Mouse (Mus musculus) bone marrow, adult 2 months (tissue): ENCODE data around the gene Snx11. TPM values are rescaled to one million over a fixed set of nuclear protein-coding genes. Genes with fewer than 3 reads are reported as not detected.
A peak's percentile ranks its signal among the peaks of the same experiment; 100 is the strongest.

Source experiments
- H3K27ac ChIP-seq: fragments of 200-500 bp; 2 replicates; pipeline ENCODE4 v1.5.1; 2012; ENCODE audit warnings: low read depth, mild to moderate bottlenecking, control low read depth, inconsistent platforms, low read length; ENCODE audit not compliant: control insufficient read depth, poor library complexity, insufficient read depth
- H3K4me1 ChIP-seq: fragments of 200-500 bp; 2 replicates; pipeline ENCODE4 v1.6.1; 2011; ENCODE audit warnings: low read length; ENCODE audit not compliant: control insufficient read depth, insufficient read depth
- H3K4me3 ChIP-seq: fragments of 200-500 bp; replicated peaks from 2 replicates; pipeline ENCODE3; 2011; ENCODE audit warnings: mild to moderate bottlenecking, low read depth, low read length, control low read depth; ENCODE audit not compliant: control insufficient read depth
- CTCF ChIP-seq: fragments of 200-500 bp; IDR thresholded peaks from 2 replicates; pipeline ENCODE4 v1.5.1; 2011; ENCODE audit warnings: low read length, control low read depth; ENCODE audit not compliant: control insufficient read depth, insufficient read depth
- POLR2A ChIP-seq: fragments of 200-500 bp; IDR thresholded peaks from 2 replicates; pipeline ENCODE4 v1.6.1; 2011; ENCODE audit warnings: low read depth, mild to moderate bottlenecking, control low read depth, low read length, borderline replicate concordance; ENCODE audit not compliant: control insufficient read depth
- WGBS: fragments of 180-500 bp; shearing (Covaris S2); methylation state at CpG from one replicate; pipeline ENCODE4 v1.1.7; 2018; 5-methylcytosine and 5-hydroxymethylcytosine counted together
- polyA plus RNA-seq: library from polyadenylated mRNA; stranded (reverse); fragments of >200 nt; gene quantifications from 2 replicates; pipeline ENCODE4 v1.2.4, GENCODE M21; 2011; ENCODE audit warnings: low replicate concordance; ENCODE audit not compliant: missing spikeins, insufficient read depth, insufficient read length

Snx11 gene
- polyA plus RNA-seq, 1 experiment, result 37.0 TPM

DNA sequence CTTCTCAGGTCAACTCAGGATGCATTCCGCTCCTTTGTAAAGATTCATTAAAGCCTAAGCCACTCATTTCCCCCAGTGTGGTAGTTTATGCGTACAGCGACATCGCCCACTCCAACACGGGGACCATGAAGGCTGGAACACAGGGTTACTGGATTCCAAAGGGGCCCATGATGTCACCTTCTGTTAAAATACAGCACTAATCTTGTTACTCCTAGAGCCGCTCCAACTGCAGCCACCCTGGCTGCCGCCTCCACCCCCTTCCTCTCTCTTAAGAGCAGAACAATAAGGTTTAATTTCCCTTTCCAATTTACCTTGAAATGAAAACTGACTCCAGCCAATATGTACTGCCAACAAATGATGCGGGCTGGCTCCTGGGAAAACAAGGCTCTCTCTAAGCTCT lies 2.3 kb downstream of the Snx11 start:
- TF ChIP-seq POLR2A, result no peak
- TF ChIP-seq CTCF, result no peak
- WGBS, result 90% methylated on average over 8 of the region's 8 CpGs

DNA sequence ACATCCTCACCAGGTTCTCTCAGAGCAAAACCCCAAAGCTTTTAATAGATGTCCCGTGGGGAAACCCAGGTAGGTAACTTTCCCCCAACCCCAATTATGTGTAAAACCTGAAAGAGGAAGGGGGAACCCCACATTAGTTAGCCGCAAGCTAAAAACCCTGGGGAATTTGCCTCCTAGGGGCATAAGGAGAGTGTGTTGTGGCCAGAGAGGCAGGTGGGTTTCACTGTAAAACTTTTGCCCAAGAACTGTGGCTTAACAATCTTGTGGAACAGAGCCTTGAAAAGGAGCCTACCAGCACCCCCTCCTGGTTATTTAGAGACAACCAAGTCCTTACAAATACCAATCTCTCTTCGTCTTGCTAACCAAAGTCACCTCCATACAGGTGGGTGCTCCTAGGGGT lies 2.8 kb downstream of the Snx11 start:
- TF ChIP-seq POLR2A (no peak), CTCF (no peak)
- 60% methylated on average over 3 of the region's 3 CpGs for WGBS
- Histone ChIP-seq H3K27ac (no peak overlapping the region), H3K4me1 (no peaks in the 10 kb centered on the region; the same call in 1 of the 2 replicates), H3K4me3 (no peak overlapping the region)

More for the DNA sequence above, 2.3 kb downstream of the Snx11 start:
- Histone ChIP-seq H3K27ac (no peak overlapping the region), H3K4me3 (no peak overlapping the region), H3K4me1 (no peaks in the 10 kb centered on the region; the same call in 1 of the 2 replicates)

DNA sequence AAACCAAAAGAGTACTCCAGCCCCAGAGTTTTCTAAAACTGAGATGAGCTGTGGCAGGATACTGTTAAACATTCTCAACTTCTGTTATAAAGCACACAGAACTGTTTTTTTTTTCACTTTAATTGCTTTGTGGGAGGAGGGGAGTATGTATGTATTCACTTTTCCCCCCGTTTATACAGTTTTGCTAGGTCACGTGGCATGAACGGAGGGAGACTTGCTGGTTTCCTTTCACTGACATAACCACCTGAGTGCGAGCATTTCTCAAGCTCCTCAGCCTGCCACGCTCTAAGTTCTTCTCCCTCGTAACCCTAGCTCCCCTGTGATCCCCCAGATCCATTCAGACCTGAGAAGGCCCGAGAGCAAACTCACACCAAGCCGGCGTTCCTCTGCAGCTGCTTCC lies 4.9 kb downstream of the Snx11 start:
- 71% methylated on average over 9 of the region's 9 CpGs for WGBS
- TF ChIP-seq CTCF (no peak), POLR2A (no peak)
- peak overlapping the region; percentile 38 for H3K4me3 ChIP-seq
- no peaks in the 10 kb centered on the region; the same call in 1 of the 2 replicates for H3K4me1 ChIP-seq
- peak overlapping the region; percentile 23; the same call in 1 of the 2 replicates for H3K27ac ChIP-seq

DNA sequence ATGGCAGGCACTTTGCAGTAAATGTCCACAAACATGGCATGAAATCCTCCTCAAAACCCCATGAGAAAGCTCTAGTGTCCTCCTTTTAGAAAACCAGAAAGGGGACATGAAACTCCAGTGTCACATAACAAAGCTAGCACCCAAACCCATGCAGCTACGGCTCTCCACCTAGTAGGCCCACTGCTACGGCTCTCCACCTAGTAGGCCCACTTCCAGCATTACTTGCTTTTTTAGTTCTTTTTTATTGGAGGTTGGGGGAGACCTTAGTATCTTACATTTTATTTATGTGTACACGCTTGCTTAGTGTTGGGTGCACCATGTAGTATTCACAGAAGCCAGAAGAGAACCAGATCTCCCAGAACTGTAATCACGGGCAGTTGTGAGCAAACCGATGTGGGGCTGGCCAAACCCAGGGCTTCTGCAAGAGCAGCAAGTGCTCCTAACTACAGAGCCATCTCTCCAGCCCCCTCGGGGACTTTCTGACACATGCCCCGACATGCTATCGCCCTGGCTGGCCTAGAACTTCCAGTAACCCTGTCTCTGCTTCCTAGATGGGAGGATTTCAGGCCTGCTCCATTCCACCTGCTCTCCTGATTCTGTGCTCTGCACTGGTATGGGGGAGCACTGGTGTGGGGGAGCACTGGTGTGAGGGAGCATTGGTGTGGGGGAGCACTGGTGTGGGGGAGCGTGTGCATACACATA lies 5.9 kb downstream of the Snx11 start:
- TF ChIP-seq POLR2A, result no peak
- TF ChIP-seq CTCF, result no peak
- Histone ChIP-seq H3K4me1 (no peaks in the 10 kb centered on the region; the same call in 1 of the 2 replicates), H3K4me3 (no peak overlapping the region), H3K27ac (no peak overlapping the region)
- 88% methylated on average over 9 of the region's 9 CpGs for WGBS

- H3K4me3 ChIP-seq, result no peak overlapping the region
- no peak for TF ChIP-seq POLR2A
- 81% methylated on average over 9 of the region's 9 CpGs for WGBS
- peaks cover 3% of the 10 kb centered on the region; the same call in 1 of the 2 replicates for H3K4me1 ChIP-seq
- no peak overlapping the region for H3K27ac ChIP-seq
Observed at GRCm38 (mm10) chr11:96768240-96768639, 9.1 kb downstream of the Snx11 start.

DNA sequence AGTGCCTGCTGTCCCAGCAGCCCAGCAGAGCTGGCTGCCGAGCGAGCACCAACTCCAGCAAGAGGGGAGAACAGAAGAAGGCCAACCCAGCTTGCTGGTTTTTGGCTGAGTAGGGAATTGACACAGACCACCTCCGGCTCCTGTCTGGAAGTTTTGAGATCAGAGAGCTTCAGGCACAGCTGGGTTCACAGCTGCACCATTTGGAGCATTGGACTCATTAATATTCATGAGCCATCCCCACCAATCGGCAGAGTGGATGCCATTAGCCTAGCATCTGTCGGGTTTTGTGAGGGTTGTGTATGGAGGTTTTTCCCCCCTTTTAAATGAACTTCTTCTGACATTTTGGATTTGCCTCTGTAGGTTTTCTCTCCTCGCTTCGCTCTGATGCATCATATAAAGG lies 10.3 kb downstream of the Snx11 start:
- WGBS, result 80% methylated on average over 7 of the region's 7 CpGs

DNA sequence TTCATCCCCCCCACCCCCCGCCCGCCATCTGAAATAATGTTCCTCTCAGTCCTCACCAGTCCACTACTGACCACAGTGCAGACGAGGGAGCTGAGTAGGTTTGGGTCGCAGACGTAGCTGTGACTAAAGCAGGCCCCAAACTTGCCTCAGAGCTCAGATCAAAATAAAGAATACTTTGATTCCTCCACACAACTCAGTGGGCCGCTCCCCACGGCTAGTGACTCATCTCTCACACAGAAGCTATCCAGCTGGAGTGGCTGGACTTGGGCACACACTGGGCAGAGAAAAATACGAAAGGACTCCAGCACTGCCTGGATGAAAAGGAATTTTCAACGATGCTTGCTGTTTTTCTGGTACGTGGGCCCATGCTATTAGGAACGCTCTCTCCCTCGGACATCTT lies 10.8 kb downstream of the Snx11 start:
- no peak overlapping the region; the same call in 1 of the 2 replicates for H3K27ac ChIP-seq
- WGBS, result 81% methylated on average over 12 of the region's 12 CpGs

More for the DNA sequence above, 10.3 kb downstream of the Snx11 start:
- Histone ChIP-seq H3K4me3 (no peak overlapping the region), H3K27ac (no peak overlapping the region), H3K4me1 (peaks cover 3% of the 10 kb centered on the region; the same call in 1 of the 2 replicates)
- TF ChIP-seq CTCF (no peak), POLR2A (no peak)

GRCm38 (mm10) chr11:96765645-96766044 lies 11.7 kb downstream of the Snx11 start:
- TF ChIP-seq POLR2A, result no peak
- no peak for TF ChIP-seq CTCF
- H3K4me1 ChIP-seq, result peaks cover 3% of the 10 kb centered on the region; the same call in 1 of the 2 replicates
- WGBS, result 2% methylated on average over 7 of the region's 7 CpGs
- H3K4me3 ChIP-seq, result no peak overlapping the region
- peak overlapping the region; percentile 59; the same call in 1 of the 2 replicates for H3K27ac ChIP-seq

More for the DNA sequence above, 10.8 kb downstream of the Snx11 start:
- H3K4me1 ChIP-seq, result peaks cover 3% of the 10 kb centered on the region; the same call in 1 of the 2 replicates
- TF ChIP-seq POLR2A, result no peak
- no peak for TF ChIP-seq CTCF
- no peak overlapping the region for H3K4me3 ChIP-seq
